9 mouse cellular contexts compared by ENCODE assay signal in the genomic region with DNA sequence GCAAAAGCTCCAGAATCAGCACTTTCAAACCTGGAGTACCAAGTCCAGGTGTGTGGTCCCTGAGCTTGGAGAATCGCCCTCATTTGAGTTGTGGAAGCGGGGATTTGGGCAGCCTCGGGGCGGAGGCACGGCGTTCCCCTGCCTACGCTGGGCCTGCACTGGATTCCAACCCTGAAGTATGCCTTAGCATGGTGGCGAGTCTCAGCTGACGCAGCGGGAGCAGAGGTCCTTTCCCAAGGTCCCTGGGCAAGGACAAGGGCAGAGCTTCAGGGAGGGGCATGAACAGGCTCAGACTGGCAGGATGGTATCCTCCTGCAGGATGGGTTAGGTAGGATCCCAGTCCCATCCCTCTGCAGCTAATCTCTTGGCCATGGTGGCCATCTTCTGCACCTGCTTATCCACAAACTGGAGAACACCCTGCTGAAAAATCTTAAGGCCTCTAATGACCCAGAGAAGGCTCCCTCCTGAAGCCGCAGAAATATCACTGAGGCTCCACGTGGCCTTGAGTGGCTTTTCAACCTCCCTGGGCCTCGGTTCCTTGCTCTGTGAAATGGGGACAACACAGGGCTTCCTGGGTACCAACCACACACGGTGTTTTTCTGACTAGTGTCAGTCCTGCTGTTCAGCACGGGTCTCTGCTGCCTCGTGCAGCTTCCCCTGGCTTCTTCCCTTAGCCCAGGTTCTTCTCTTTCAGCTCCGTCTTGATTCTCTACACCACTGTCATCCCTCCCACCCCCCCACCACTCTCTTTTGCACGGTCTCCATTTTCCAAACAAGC. TPM values are rescaled to one million over a fixed set of nuclear protein-coding genes. Genes with fewer than 3 reads are reported as not detected.
DNase-seq lines count a peak whose midpoint lies in the region; ATAC-seq and TF ChIP-seq lines count a peak whose summit lies in the region.
"Had no signal": no experiment of that assay in that cellular context is flagged by ENCODE, and none has a peak within 500 bp of the region (broad histone marks: within the 10 kb centered on the region; RNA-seq: fewer than 3 reads in every experiment).

No protein-coding gene starts in this region.

- H3K27ac ChIP-seq in intestine, embryonic 14.5 days (ENCODE audit: low read depth): no peak overlapping the region
- no peak overlapping the region; the same call in 1 of the 2 replicates for H3K27ac ChIP-seq in intestine, postnatal 0 days (ENCODE audit: low read depth, low read length)
- no peak overlapping the region for H3K27ac ChIP-seq in forebrain, embryonic 15.5 days (replicated peaks)
- H3K27ac ChIP-seq in kidney, embryonic 16.5 days (ENCODE audit: low read length): no peak overlapping the region; the same call in 1 of the 2 replicates
- peak overlapping the region; percentile 85 for H3K27ac ChIP-seq in neural tube, embryonic 13.5 days (replicated peaks)

- H3K4me1 ChIP-seq in intestine, embryonic 14.5 days (replicated peaks; ENCODE audit: control insufficient read depth, insufficient read depth, low read length): peaks cover 32% of the 10 kb centered on the region
- H3K4me1 ChIP-seq in intestine, postnatal 0 days (replicated peaks; ENCODE audit: control insufficient read depth, insufficient read depth, low read length): peaks cover 30% of the 10 kb centered on the region
- peaks cover 52% of the 10 kb centered on the region for H3K4me1 ChIP-seq in forebrain, embryonic 15.5 days
- H3K4me1 ChIP-seq in kidney, embryonic 16.5 days (ENCODE audit: insufficient read depth, low read length): peaks cover 60% of the 10 kb centered on the region
- H3K4me1 ChIP-seq in neural tube, embryonic 13.5 days (replicated peaks): peaks cover 68% of the 10 kb centered on the region

- peak overlapping the region; percentile 36 for H3K4me2 ChIP-seq in intestine, embryonic 14.5 days (ENCODE audit: low read length)
- no peak overlapping the region for H3K4me2 ChIP-seq in intestine, postnatal 0 days (replicated peaks; ENCODE audit: low read depth)
- peak overlapping the region; percentile 27 for H3K4me2 ChIP-seq in forebrain, embryonic 15.5 days (replicated peaks)
- peak overlapping the region; percentile 44 for H3K4me2 ChIP-seq in kidney, embryonic 16.5 days (replicated peaks; ENCODE audit: low read depth, low read length)
- H3K4me2 ChIP-seq in neural tube, embryonic 13.5 days: peak overlapping the region; percentile 49

- ATAC-seq in intestine, embryonic 14.5 days (replicated peaks; ENCODE audit: low FRiP score, low TSS enrichment, low read depth): no peak
- no peak for ATAC-seq in intestine, postnatal 0 days
- no peak for ATAC-seq in forebrain, embryonic 15.5 days (replicated peaks)
- ATAC-seq in kidney, embryonic 16.5 days (ENCODE audit: low FRiP score, low TSS enrichment): no peak
- peak; percentile 17 for ATAC-seq in neural tube, embryonic 13.5 days (ENCODE audit: low read depth)
- ATAC-seq in inflammation-experienced regulatory T-cells, adult 6 months: no peak

- H3K9me3 ChIP-seq in intestine, embryonic 14.5 days (ENCODE audit: control insufficient read depth, low read length): 0 out of 2 replicates have a peak, but pooled peaks cover 4% of the 10 kb centered on the region
- H3K9me3 ChIP-seq in intestine, postnatal 0 days (ENCODE audit: control insufficient read depth): no peaks in the 10 kb centered on the region
- no peaks in the 10 kb centered on the region for H3K9me3 ChIP-seq in forebrain, embryonic 15.5 days
- peaks cover 6% of the 10 kb centered on the region for H3K9me3 ChIP-seq in kidney, embryonic 16.5 days (ENCODE audit: low read length)
- H3K9me3 ChIP-seq in neural tube, embryonic 13.5 days: no peaks in the 10 kb centered on the region

- WGBS in intestine, embryonic 14.5 days: 49% methylated on average over 18 of the region's 18 CpGs
- 45% methylated on average over 18 of the region's 18 CpGs for WGBS in intestine, postnatal 0 days
- 50% methylated on average over 18 of the region's 18 CpGs for WGBS in forebrain, embryonic 15.5 days
- WGBS in kidney, embryonic 16.5 days: 44% methylated on average over 18 of the region's 18 CpGs
- WGBS in neural tube, embryonic 13.5 days: 37% methylated on average over 18 of the region's 18 CpGs

- H3K9ac ChIP-seq in intestine, embryonic 14.5 days (ENCODE audit: low read length): no peak overlapping the region
- no peak overlapping the region for H3K9ac ChIP-seq in intestine, postnatal 0 days (ENCODE audit: low read depth, low read length)
- no peak overlapping the region for H3K9ac ChIP-seq in forebrain, embryonic 15.5 days (replicated peaks)
- H3K9ac ChIP-seq in kidney, embryonic 16.5 days (replicated peaks; ENCODE audit: low read length): peak overlapping the region; percentile 19; the same call in 1 of the 2 replicates
- peak overlapping the region; percentile 58 for H3K9ac ChIP-seq in neural tube, embryonic 13.5 days

- no peaks in the 10 kb centered on the region for H3K36me3 ChIP-seq in intestine, embryonic 14.5 days (ENCODE audit: control insufficient read depth, insufficient read depth, low read length)
- no peaks in the 10 kb centered on the region for H3K36me3 ChIP-seq in intestine, postnatal 0 days (ENCODE audit: control insufficient read depth, insufficient read depth)
- H3K36me3 ChIP-seq in forebrain, embryonic 15.5 days: no peaks in the 10 kb centered on the region
- H3K36me3 ChIP-seq in kidney, embryonic 16.5 days (ENCODE audit: insufficient read depth, low read length): no peaks in the 10 kb centered on the region
- H3K36me3 ChIP-seq in neural tube, embryonic 13.5 days: no peaks in the 10 kb centered on the region

- no peaks in the 10 kb centered on the region for H3K27me3 ChIP-seq in intestine, embryonic 14.5 days (replicated peaks; ENCODE audit: control insufficient read depth, insufficient read depth, low read length)
- H3K27me3 ChIP-seq in intestine, postnatal 0 days (replicated peaks; ENCODE audit: control insufficient read depth, insufficient read depth, low read length): no peaks in the 10 kb centered on the region
- H3K27me3 ChIP-seq in forebrain, embryonic 15.5 days: no peaks in the 10 kb centered on the region
- peaks cover 16% of the 10 kb centered on the region for H3K27me3 ChIP-seq in kidney, embryonic 16.5 days (ENCODE audit: insufficient read depth, low read length)
- H3K27me3 ChIP-seq in neural tube, embryonic 13.5 days: peaks cover 13% of the 10 kb centered on the region; the same call in 1 of the 2 replicates

- H3K4me3 ChIP-seq in intestine, embryonic 14.5 days (ENCODE audit: low read depth, low read length): no peak overlapping the region
- no peak overlapping the region for H3K4me3 ChIP-seq in intestine, postnatal 0 days (ENCODE audit: low read depth, low read length)
- H3K4me3 ChIP-seq in forebrain, embryonic 15.5 days: no peak overlapping the region
- H3K4me3 ChIP-seq in kidney, embryonic 16.5 days (ENCODE audit: low read length): no peak overlapping the region
- H3K4me3 ChIP-seq in neural tube, embryonic 13.5 days: peak overlapping the region; percentile 12; the same call in 1 of the 2 replicates
- H3K4me3 ChIP-seq: erythroblast, embryonic 14.5 days had no signal

- no peak for DNase-seq in intestine, embryonic 14.5 days (ENCODE audit: low spot score)
- no peak for DNase-seq in layer of hippocampus, postnatal 36 days
- DNase-seq in layer of hippocampus, adult 11-12 months (ENCODE audit: low spot score): no peak

- no peak for TF ChIP-seq CTCF in intestine, postnatal 0 days (IDR thresholded peaks at IDR 0.05; ENCODE audit: low read depth)

RNA-seq across cellular contexts. Expression of a gene that starts 43.4 kb away (rescaled TPM):
- 9.9 and 10.5 TPM in 2 replicates for polyA plus RNA-seq in intestine, embryonic 14.5 days (2014; fragmentation: Nextera tagmentation; extraction: Ambion mirVana)
- polyA plus RNA-seq in intestine, postnatal 0 days (2015; fragmentation: Nextera tagmentation; extraction: Ambion mirVana): 6.5 and 7.6 TPM in 2 replicates
- 15.5 and 16.5 TPM in 2 replicates for polyA plus RNA-seq in forebrain, embryonic 15.5 days (2015; fragmentation: Nextera tagmentation; extraction: Ambion mirVana)
- 9.9 and 10.9 TPM in 2 replicates for polyA plus RNA-seq in kidney, embryonic 16.5 days (2015; fragmentation: Nextera tagmentation; extraction: Ambion mirVana)
- polyA plus RNA-seq in neural tube, embryonic 13.5 days (2015; fragmentation: Nextera tagmentation; extraction: Ambion mirVana): 14.8 and 16.5 TPM in 2 replicates
- 10 to 100 TPM; 57.3 to 59.4 TPM for total RNA-seq in layer of hippocampus, postnatal 36 days (2021)
- 1 to 10 TPM; 2.0 to 3.6 (median 2.3) TPM for polyA plus RNA-seq in inflammation-experienced regulatory T-cells, adult 6 months (2017; shearing (Covaris generic))

Comparison
In these comparisons a context has a peak if more than half of its experiments do, and no peak if none do; other contexts are left out.
1. H3K9ac ChIP-seq: peak in kidney, embryonic 16.5 days (single experiment) and neural tube, embryonic 13.5 days (single experiment); none in intestine, embryonic 14.5 days (single experiment), intestine, postnatal 0 days (single experiment) and forebrain, embryonic 15.5 days (single experiment).